Mouse (Mus musculus): Measurements from ENCODE around the gene Unc93a2. TPM values are rescaled to one million over a fixed set of nuclear protein-coding genes. Genes with fewer than 3 reads are reported as not detected.
"Not testable (repeated sequence)": the region's sequence is repeated elsewhere in the genome, so short reads cannot be mapped to it uniquely, and the experiment has no call there.

Gene Unc93a2
- polyA plus RNA-seq, 2 experiments: 0.31 to 0.37 TPM

DNA sequence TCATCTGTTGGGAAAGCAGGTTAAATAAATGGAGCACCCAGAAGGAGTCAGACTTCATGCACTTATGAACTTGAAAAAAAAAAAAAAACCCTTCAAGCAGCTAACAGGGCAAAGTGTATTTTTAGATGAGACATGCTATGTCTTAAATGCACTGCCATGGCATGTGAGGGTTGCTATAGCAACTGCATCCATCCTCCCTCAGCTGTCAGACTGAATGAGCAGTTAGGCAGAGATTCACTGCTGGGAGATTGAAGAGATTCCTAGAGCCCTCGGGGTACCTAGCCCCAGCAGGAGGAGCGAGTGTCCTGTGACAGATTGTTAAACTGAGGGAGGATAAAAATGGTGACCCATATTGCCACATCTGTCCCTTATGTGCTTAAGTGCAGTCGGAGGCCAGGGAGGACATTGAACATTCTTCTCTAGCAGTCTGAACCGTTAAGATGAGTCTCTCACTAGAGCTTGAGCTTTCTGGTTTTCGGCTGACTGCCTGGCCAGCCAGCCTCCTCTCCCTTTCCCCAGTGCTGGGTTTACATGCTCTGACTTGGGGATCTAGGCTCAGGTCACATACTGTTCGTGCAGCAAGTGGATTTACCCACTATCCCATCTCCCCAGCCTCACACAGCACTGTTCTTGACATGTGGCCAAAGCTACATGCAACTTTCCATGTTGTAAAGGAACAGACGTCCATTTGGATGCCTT, 18.4 kb downstream of the Unc93a2 start:
- H3K36me3 ChIP-seq (replicated peaks; ENCODE audit: control insufficient read depth, insufficient read depth, low read depth); H3K4me2 ChIP-seq (ENCODE audit: low read depth); H3K9me3 ChIP-seq (ENCODE audit: control insufficient read depth, low read length); H3K9ac ChIP-seq (replicated peaks); H3K27me3 ChIP-seq (ENCODE audit: control insufficient read depth, insufficient read depth, low read length); H3K4me3 ChIP-seq (ENCODE audit: insufficient read depth in 1 of 2, low read depth in 2 of 2, low read length in 2 of 2); ATAC-seq (ENCODE audit: insufficient read depth); H3K27ac ChIP-seq; DNase-seq (ENCODE audit: low read depth in 3 of 3, low spot score in 3 of 3); H3K4me1 ChIP-seq (replicated peaks; ENCODE audit: control insufficient read depth in 2 of 2, insufficient read depth in 2 of 2, low read length in 1 of 2): not testable (repeated sequence)
- WGBS (ENCODE audit: insufficient replicate concordance): 41% methylated on average over 3 of the region's 7 CpGs

DNA sequence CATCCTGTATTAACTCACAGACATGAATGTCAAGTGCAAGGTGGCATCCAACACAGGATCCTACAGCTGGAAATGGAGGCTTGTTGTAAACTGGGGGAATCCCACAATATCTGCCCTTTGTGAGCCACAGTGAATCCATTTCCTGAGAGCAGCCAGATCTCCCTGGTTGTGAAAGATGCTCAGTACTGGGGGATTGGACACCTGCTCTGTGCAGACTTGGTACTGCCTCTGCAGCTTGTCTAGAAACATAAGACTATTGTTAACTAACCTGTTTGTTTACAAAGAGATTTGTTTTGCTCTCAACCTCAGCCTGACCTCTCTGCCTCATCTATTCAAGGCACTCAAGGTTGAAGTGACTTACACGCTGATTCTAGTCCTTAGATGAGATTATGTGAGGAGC, 19.0 kb downstream of the Unc93a2 start:
- H3K27me3 ChIP-seq (ENCODE audit: control insufficient read depth, insufficient read depth, low read length); ATAC-seq (ENCODE audit: insufficient read depth); H3K27ac ChIP-seq; H3K9me3 ChIP-seq (ENCODE audit: control insufficient read depth, low read length); H3K9ac ChIP-seq (replicated peaks); DNase-seq (ENCODE audit: low read depth in 3 of 3, low spot score in 3 of 3); H3K36me3 ChIP-seq (replicated peaks; ENCODE audit: control insufficient read depth, insufficient read depth, low read depth); H3K4me3 ChIP-seq (ENCODE audit: insufficient read depth in 1 of 2, low read depth in 2 of 2, low read length in 2 of 2); H3K4me2 ChIP-seq (ENCODE audit: low read depth); H3K4me1 ChIP-seq (replicated peaks; ENCODE audit: control insufficient read depth in 2 of 2, insufficient read depth in 2 of 2, low read length in 1 of 2): not testable (repeated sequence)
- WGBS (ENCODE audit: insufficient replicate concordance): no CpG with 5 or more reads among the region's 1 CpGs

DNA sequence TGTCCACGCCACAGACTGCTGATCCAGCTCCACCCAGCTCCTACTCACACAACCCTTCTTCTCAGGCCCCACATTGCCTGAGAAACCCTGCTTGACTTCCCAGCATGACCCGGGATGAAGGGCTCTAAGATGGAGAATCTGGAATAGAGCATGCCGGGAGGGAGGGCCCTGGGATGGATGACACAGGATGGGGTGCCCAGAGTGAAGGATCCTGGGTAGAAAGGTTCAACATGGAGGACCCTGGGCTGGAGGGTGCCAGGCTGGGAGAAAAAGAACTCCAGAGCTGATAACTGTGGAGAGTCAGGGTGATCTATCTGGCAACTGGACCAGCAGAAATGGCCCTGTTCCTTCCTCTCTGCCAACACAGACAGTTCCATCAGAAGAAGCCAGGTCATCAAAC, 19.6 kb downstream of the Unc93a2 start:
- WGBS (ENCODE audit: insufficient replicate concordance): no CpG with 5 or more reads among the region's 3 CpGs

DNA sequence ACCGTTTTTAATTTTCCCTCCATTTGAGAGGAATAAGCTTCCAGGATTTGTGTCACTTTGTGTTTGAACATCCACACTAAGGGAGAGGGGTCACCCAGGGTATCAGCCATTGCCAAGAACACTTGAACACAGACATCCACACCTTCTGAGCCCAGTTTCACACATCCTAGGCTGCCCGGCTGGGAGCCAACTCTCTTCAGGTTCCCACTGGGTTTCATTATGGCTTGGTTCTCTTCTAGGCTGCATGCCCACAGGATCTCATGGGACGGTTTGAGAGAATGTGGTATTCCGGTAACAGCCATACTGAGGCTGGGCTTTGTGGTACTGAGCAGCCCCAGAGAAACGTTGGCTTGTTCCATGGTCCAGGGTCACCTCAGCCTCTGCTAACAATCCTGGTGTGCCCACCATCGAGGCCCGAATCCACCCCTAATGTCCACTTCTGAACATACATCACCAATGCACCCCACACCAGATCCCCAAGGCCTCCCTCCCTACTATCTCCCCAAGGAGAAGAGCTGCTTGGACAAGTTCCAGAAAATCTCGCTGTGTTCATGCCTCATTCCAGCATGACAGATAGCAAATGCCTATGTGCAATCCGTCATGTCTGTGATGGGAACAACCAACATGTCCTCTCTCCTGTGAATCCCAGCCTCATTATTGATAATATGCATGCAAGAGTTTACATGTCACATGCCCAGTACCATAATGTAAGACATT, 24.4 kb downstream of the Unc93a2 start:
- WGBS (ENCODE audit: insufficient replicate concordance): 66% methylated on average over 9 of the region's 9 CpGs
- not testable (repeated sequence) for H3K4me2 ChIP-seq (ENCODE audit: low read depth); H3K27ac ChIP-seq; H3K36me3 ChIP-seq (replicated peaks; ENCODE audit: control insufficient read depth, insufficient read depth, low read depth); ATAC-seq (ENCODE audit: insufficient read depth); H3K9ac ChIP-seq (replicated peaks); DNase-seq (ENCODE audit: low read depth in 3 of 3, low spot score in 3 of 3); H3K4me1 ChIP-seq (replicated peaks; ENCODE audit: control insufficient read depth in 2 of 2, insufficient read depth in 2 of 2, low read length in 1 of 2); H3K4me3 ChIP-seq (ENCODE audit: insufficient read depth in 1 of 2, low read depth in 2 of 2, low read length in 2 of 2); H3K27me3 ChIP-seq (ENCODE audit: control insufficient read depth, insufficient read depth, low read length); H3K9me3 ChIP-seq (ENCODE audit: control insufficient read depth, low read length)

More for the DNA sequence above, 19.6 kb downstream of the Unc93a2 start:
- H3K9me3 ChIP-seq (ENCODE audit: control insufficient read depth, low read length); H3K4me1 ChIP-seq (replicated peaks; ENCODE audit: control insufficient read depth in 2 of 2, insufficient read depth in 2 of 2, low read length in 1 of 2); H3K4me3 ChIP-seq (ENCODE audit: insufficient read depth in 1 of 2, low read depth in 2 of 2, low read length in 2 of 2); H3K27ac ChIP-seq; H3K36me3 ChIP-seq (replicated peaks; ENCODE audit: control insufficient read depth, insufficient read depth, low read depth); ATAC-seq (ENCODE audit: insufficient read depth); DNase-seq (ENCODE audit: low read depth in 3 of 3, low spot score in 3 of 3); H3K27me3 ChIP-seq (ENCODE audit: control insufficient read depth, insufficient read depth, low read length); H3K4me2 ChIP-seq (ENCODE audit: low read depth); H3K9ac ChIP-seq (replicated peaks): not testable (repeated sequence)

DNA sequence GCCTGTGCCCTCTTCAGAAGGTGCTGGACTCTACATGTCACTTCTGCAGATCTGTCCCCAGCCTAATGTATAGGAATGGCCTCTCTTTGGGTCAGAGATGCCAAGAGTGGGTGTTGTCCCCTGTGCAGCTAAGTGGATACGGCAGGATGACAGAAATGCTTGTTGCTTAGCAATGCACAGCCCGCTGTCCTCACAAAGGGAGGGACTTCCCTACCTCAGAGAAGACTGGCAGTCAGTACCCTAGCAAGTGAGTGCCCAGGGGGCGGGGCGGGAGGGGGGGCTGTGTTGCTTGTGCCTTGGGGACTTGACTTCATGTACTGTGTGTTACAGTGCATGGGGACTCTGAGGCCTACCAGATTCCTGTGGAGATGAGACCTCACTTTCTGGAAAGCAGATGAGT, 25.5 kb downstream of the Unc93a2 start:
- ATAC-seq (ENCODE audit: insufficient read depth); DNase-seq (ENCODE audit: low read depth in 3 of 3, low spot score in 3 of 3); H3K36me3 ChIP-seq (replicated peaks; ENCODE audit: control insufficient read depth, insufficient read depth, low read depth); H3K4me1 ChIP-seq (replicated peaks; ENCODE audit: control insufficient read depth in 2 of 2, insufficient read depth in 2 of 2, low read length in 1 of 2); H3K9me3 ChIP-seq (ENCODE audit: control insufficient read depth, low read length); H3K9ac ChIP-seq (replicated peaks); H3K4me3 ChIP-seq (ENCODE audit: insufficient read depth in 1 of 2, low read depth in 2 of 2, low read length in 2 of 2); H3K27me3 ChIP-seq (ENCODE audit: control insufficient read depth, insufficient read depth, low read length); H3K4me2 ChIP-seq (ENCODE audit: low read depth); H3K27ac ChIP-seq: not testable (repeated sequence)
- 66% methylated on average over 4 of the region's 4 CpGs for WGBS (ENCODE audit: insufficient replicate concordance)

DNA sequence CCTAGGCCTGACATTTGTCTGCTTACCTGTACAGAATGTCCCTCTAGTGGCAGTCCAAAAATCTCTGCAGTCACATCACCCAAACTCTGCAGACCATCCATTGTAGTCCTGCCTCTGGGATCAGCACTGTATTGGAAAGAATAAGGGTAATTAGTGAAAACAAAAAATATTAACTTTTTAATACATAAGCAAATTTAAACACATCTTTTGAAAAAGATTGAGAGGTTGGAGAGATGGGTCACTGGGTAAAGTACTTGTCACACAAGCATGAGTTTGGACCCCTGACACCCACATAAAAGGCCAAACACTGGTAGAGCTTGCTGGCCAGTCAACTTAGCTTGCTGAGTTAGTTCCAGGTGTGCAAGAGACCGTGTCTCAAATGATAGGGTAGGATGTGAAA, 32.7 kb downstream of the Unc93a2 start, which contains the start of gene Ttll2:
TSS of gene Ttll2 (minus strand) at position 101 of the 400 bp plus-strand sequence.
- not testable (repeated sequence) for H3K27ac ChIP-seq; DNase-seq (ENCODE audit: low read depth in 3 of 3, low spot score in 3 of 3); ATAC-seq (ENCODE audit: insufficient read depth); H3K9me3 ChIP-seq (ENCODE audit: control insufficient read depth, low read length); H3K4me3 ChIP-seq (ENCODE audit: insufficient read depth in 1 of 2, low read depth in 2 of 2, low read length in 2 of 2); H3K4me1 ChIP-seq (replicated peaks; ENCODE audit: control insufficient read depth in 2 of 2, insufficient read depth in 2 of 2, low read length in 1 of 2); H3K27me3 ChIP-seq (ENCODE audit: control insufficient read depth, insufficient read depth, low read length); H3K4me2 ChIP-seq (ENCODE audit: low read depth); H3K9ac ChIP-seq (replicated peaks); H3K36me3 ChIP-seq (replicated peaks; ENCODE audit: control insufficient read depth, insufficient read depth, low read depth)
- 71% methylated on average over 1 of the region's 1 CpGs for WGBS (ENCODE audit: insufficient replicate concordance)

DNA sequence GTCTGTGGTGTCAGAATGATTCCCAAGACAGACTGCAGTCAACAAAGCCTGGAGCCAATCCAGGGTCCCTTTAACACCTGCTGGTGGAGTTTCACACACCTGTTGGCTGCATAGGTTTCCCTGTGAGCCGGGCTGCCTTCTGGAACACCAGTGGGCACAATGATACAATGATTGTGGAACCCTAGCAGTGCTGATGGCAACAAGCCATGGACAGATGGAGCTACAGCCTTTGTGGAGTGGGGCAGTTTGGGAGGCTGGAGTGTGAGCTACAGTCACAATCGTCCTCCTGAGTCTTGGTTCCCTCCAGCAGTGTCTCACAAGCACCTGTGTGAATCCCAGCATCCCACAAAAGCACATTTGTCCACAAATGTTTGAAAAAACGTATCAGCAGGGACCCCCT, 36.5 kb downstream of the Unc93a2 start:
- not testable (repeated sequence) for H3K9ac ChIP-seq (replicated peaks); H3K36me3 ChIP-seq (replicated peaks; ENCODE audit: control insufficient read depth, insufficient read depth, low read depth); ATAC-seq (ENCODE audit: insufficient read depth); H3K4me1 ChIP-seq (replicated peaks; ENCODE audit: control insufficient read depth in 2 of 2, insufficient read depth in 2 of 2, low read length in 1 of 2); H3K9me3 ChIP-seq (ENCODE audit: control insufficient read depth, low read length); H3K4me3 ChIP-seq (ENCODE audit: insufficient read depth in 1 of 2, low read depth in 2 of 2, low read length in 2 of 2); DNase-seq (ENCODE audit: low read depth in 3 of 3, low spot score in 3 of 3); H3K4me2 ChIP-seq (ENCODE audit: low read depth); H3K27ac ChIP-seq; H3K27me3 ChIP-seq (ENCODE audit: control insufficient read depth, insufficient read depth, low read length)
- 70% methylated on average over 1 of the region's 3 CpGs for WGBS (ENCODE audit: insufficient replicate concordance)

DNA sequence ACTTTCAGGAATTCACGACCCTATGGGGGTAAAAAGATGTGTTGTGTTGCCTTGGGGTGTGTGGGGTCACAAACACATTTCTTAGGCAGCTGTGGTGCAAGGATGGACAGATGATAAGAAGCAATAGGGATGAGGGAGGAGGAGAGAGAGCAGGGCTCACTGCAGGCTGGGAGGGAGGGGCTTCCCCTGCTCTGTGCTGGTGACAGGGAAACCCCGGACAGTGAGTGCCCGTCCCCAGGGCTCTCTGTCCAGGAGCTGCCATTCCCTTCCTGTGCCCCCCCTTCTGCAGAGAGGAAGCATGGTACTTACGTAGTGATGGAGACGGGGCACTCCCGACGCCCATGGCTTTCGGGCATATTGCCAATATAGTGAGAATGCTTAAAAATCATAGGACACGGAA, 47.9 kb downstream of the Unc93a2 start:
- WGBS (ENCODE audit: insufficient replicate concordance): 58% methylated on average over 8 of the region's 9 CpGs
- not testable (repeated sequence) for DNase-seq (ENCODE audit: low read depth in 3 of 3, low spot score in 3 of 3)

More for the DNA sequence above, 47.9 kb downstream of the Unc93a2 start:
- H3K9me3 ChIP-seq (ENCODE audit: control insufficient read depth, low read length); H3K9ac ChIP-seq (replicated peaks); H3K27ac ChIP-seq; H3K27me3 ChIP-seq (ENCODE audit: control insufficient read depth, insufficient read depth, low read length); H3K36me3 ChIP-seq (replicated peaks; ENCODE audit: control insufficient read depth, insufficient read depth, low read depth); ATAC-seq (ENCODE audit: insufficient read depth); H3K4me1 ChIP-seq (replicated peaks; ENCODE audit: control insufficient read depth in 2 of 2, insufficient read depth in 2 of 2, low read length in 1 of 2); H3K4me2 ChIP-seq (ENCODE audit: low read depth); H3K4me3 ChIP-seq (ENCODE audit: insufficient read depth in 1 of 2, low read depth in 2 of 2, low read length in 2 of 2): not testable (repeated sequence)
